Mouse (Mus musculus) T-helper 1 cell (primary cell): ENCODE data around the gene Fam222b.
"Not testable (repeated sequence)": the region's sequence is repeated elsewhere in the genome, so short reads cannot be mapped to it uniquely, and the experiment has no call there.

ENCODE experiments used
- in situ Hi-C: fragments of 300-600 bp; cut with MboI, MseI; formaldehyde crosslinking; loops from one replicate; pipeline ENCODE4 v1.15.1; 2025; ENCODE audit warnings: high pct_unique_total_duplicates

Gene Fam222b

GRCm38 (mm10) chr11:78135314-78135713, 40.9 kb downstream of the Fam222b start:
- in situ Hi-C loops: not testable (repeated sequence)

- in situ Hi-C loops: no loop called here
Observed at GRCm38 (mm10) chr11:78136132-78136531, 41.7 kb downstream of the Fam222b start.

GRCm38 (mm10) chr11:78137584-78137983, 43.1 kb downstream of the Fam222b start:
- in situ Hi-C loops: no loop called here

- in situ Hi-C loops: no loop called here
Observed at GRCm38 (mm10) chr11:78138023-78138422, 43.6 kb downstream of the Fam222b start.

- in situ Hi-C loops: no loop called here
Observed at GRCm38 (mm10) chr11:78140665-78141064, 46.2 kb downstream of the Fam222b start.

- in situ Hi-C loops: no loop called here
Observed at GRCm38 (mm10) chr11:78143520-78143919, 49.1 kb downstream of the Fam222b start.

GRCm38 (mm10) chr11:78146168-78146567, 51.7 kb downstream of the Fam222b start:
- in situ Hi-C loops: no loop called here

- in situ Hi-C loops: no loop called here
Observed at GRCm38 (mm10) chr11:78146707-78147543, 52.5 kb downstream of the Fam222b start.

- in situ Hi-C loops: no loop called here
Observed at GRCm38 (mm10) chr11:78151161-78151560, 56.7 kb downstream of the Fam222b start.

- in situ Hi-C loops: no loop called here
Observed at GRCm38 (mm10) chr11:78152299-78153231, 58.1 kb downstream of the Fam222b start.

- in situ Hi-C loops: no loop called here
Observed at GRCm38 (mm10) chr11:78153778-78154177, 59.3 kb downstream of the Fam222b start.

GRCm38 (mm10) chr11:78155674-78156073, 61.2 kb downstream of the Fam222b start:
- in situ Hi-C loops: no loop called here

GRCm38 (mm10) chr11:78156156-78156699, 61.8 kb downstream of the Fam222b start:
- in situ Hi-C loops: no loop called here

GRCm38 (mm10) chr11:78159096-78159495, 64.6 kb downstream of the Fam222b start:
- in situ Hi-C loops: no loop called here

GRCm38 (mm10) chr11:78159557-78159956, 65.1 kb downstream of the Fam222b start:
- in situ Hi-C loops: no loop called here

GRCm38 (mm10) chr11:78160171-78160570, 65.7 kb downstream of the Fam222b start:
- in situ Hi-C loops: loop anchor here (5.0 kb wide), 1 partner anchor 48 kb away; no protein-coding TSS in a partner anchor

- in situ Hi-C loops: loop anchor here (5.0 kb wide), 1 partner anchor 48 kb away; no protein-coding TSS in a partner anchor
Observed at GRCm38 (mm10) chr11:78160675-78161074, 66.2 kb downstream of the Fam222b start.

- in situ Hi-C loops: loop anchor here (5.0 kb wide), 1 partner anchor 49 kb away; no protein-coding TSS in a partner anchor
Observed at GRCm38 (mm10) chr11:78161169-78161568, 66.7 kb downstream of the Fam222b start.

GRCm38 (mm10) chr11:78161968-78162367, 67.5 kb downstream of the Fam222b start:
- in situ Hi-C loops: loop anchor here (5.0 kb wide), 1 partner anchor 50 kb away; no protein-coding TSS in a partner anchor

- in situ Hi-C loops: loop anchor here (5.0 kb wide), 1 partner anchor 50 kb away; no protein-coding TSS in a partner anchor
Observed at GRCm38 (mm10) chr11:78162504-78162903, 68.0 kb downstream of the Fam222b start.

- in situ Hi-C loops: loop anchor here (5.0 kb wide), 1 partner anchor 51 kb away; no protein-coding TSS in a partner anchor
Observed at GRCm38 (mm10) chr11:78163045-78163444, 68.6 kb downstream of the Fam222b start.
